Mouse (Mus musculus) layer of hippocampus, adult 18-20 months (tissue): Measurements from ENCODE around the gene P2rx1. TPM values are rescaled to one million over a fixed set of nuclear protein-coding genes. Genes with fewer than 3 reads are reported as not detected.

Experiments used
- DNase-seq, 2 experiments: peaks; one replicate each; pipeline ENCODE4 v3.0.0; 2022; ENCODE audit warnings: low spot score in 2 of 2
- total RNA-seq, 2 experiments: library from RNA; stranded (reverse); gene quantifications; 2 replicates each; pipeline ENCODE4 v1.2.3; 2021

Gene P2rx1
- total RNA-seq, 2 experiments from 2014 or later = 0.25 to 0.27 TPM

GRCm38 (mm10) chr11:73020953-73021800 lies 22.3 kb downstream of the P2rx1 start:
- peak in 1 of 2 experiments; percentile 61 for DNase-seq

- peak; percentile 91 to 96 for DNase-seq
Observed at GRCm38 (mm10) chr11:73023099-73023498, 24.2 kb downstream of the P2rx1 start.

- DNase-seq = no peak
Observed at GRCm38 (mm10) chr11:73023827-73024226, 24.9 kb downstream of the P2rx1 start.

- DNase-seq = no peak
Observed at GRCm38 (mm10) chr11:73024236-73024904, 25.5 kb downstream of the P2rx1 start.

- no peak for DNase-seq
Observed at GRCm38 (mm10) chr11:73026961-73027360, 28.1 kb downstream of the P2rx1 start.

GRCm38 (mm10) chr11:73030821-73031498 lies 32.1 kb downstream of the P2rx1 start:
- peak; percentile 88 to 92 for DNase-seq

GRCm38 (mm10) chr11:73031536-73031935 lies 32.6 kb downstream of the P2rx1 start:
- no peak for DNase-seq

- no peak for DNase-seq
Observed at GRCm38 (mm10) chr11:73036077-73036476, 37.2 kb downstream of the P2rx1 start.

GRCm38 (mm10) chr11:73036889-73037288 lies 38.0 kb downstream of the P2rx1 start:
- DNase-seq = no peak

- DNase-seq = no peak
Observed at GRCm38 (mm10) chr11:73037691-73038090, 38.8 kb downstream of the P2rx1 start.

GRCm38 (mm10) chr11:73039102-73039799 lies 40.3 kb downstream of the P2rx1 start:
- DNase-seq = peak in 1 of 2 experiments; percentile 78

- no peak for DNase-seq
Observed at GRCm38 (mm10) chr11:73044229-73044755, 45.4 kb downstream of the P2rx1 start.

GRCm38 (mm10) chr11:73044789-73045188 lies 45.9 kb downstream of the P2rx1 start:
- no peak for DNase-seq

- DNase-seq = peak; percentile 92 to 97
Observed at GRCm38 (mm10) chr11:73047542-73047996, 48.7 kb downstream of the P2rx1 start, which contains the start of gene Ncbp3. TSS of gene Ncbp3 (plus strand) at chr11:73047783.

GRCm38 (mm10) chr11:73048030-73048876 lies 49.4 kb downstream of the P2rx1 start:
- DNase-seq = no peak

GRCm38 (mm10) chr11:73049335-73049734 lies 50.4 kb downstream of the P2rx1 start:
- DNase-seq = peak; percentile 62 to 86

- DNase-seq = no peak
Observed at GRCm38 (mm10) chr11:73052795-73053194, 53.9 kb downstream of the P2rx1 start.

GRCm38 (mm10) chr11:73057701-73058100 lies 58.8 kb downstream of the P2rx1 start:
- no peak for DNase-seq

GRCm38 (mm10) chr11:73059630-73060029 lies 60.7 kb downstream of the P2rx1 start:
- DNase-seq = no peak

- DNase-seq = no peak
Observed at GRCm38 (mm10) chr11:73061413-73061812, 62.5 kb downstream of the P2rx1 start.
